Mouse (Mus musculus) erythroid progenitor cell, adult 5-6 weeks (primary cell): ENCODE data around the gene Robo1. TPM values are rescaled to one million over a fixed set of nuclear protein-coding genes. Genes with fewer than 3 reads are reported as not detected.

Experiments used
- ATAC-seq: replicated peaks from 2 replicates; pipeline ENCODE4 v1.8.0; 2016; ENCODE audit warnings: moderate number of reproducible peaks, mild to moderate bottlenecking, moderate TSS enrichment, inconsistent platforms; ENCODE audit not compliant: poor library complexity, low FRiP score, severe bottlenecking
- total RNA-seq, 2 experiments: library from RNA; stranded (forward) in 1 of 2; stranded (reverse) in 1 of 2; fragments of 150-400 nt in 1 of 2; fragments of 186-747, 209-891 nt in 1 of 2; gene quantifications; 2 replicates each; pipeline versions ENCODE4 v1.2.3 to v1.2.4; 2015 to 2017; ENCODE audit warnings: low replicate concordance in 2 of 2

The Robo1 gene
- total RNA-seq, 2 experiments from 2014 or later = not detected

GRCm38 (mm10) chr16:72708526-72708925 lies 400.4 kb downstream of the Robo1 start:
- ATAC-seq = no peak

DNA sequence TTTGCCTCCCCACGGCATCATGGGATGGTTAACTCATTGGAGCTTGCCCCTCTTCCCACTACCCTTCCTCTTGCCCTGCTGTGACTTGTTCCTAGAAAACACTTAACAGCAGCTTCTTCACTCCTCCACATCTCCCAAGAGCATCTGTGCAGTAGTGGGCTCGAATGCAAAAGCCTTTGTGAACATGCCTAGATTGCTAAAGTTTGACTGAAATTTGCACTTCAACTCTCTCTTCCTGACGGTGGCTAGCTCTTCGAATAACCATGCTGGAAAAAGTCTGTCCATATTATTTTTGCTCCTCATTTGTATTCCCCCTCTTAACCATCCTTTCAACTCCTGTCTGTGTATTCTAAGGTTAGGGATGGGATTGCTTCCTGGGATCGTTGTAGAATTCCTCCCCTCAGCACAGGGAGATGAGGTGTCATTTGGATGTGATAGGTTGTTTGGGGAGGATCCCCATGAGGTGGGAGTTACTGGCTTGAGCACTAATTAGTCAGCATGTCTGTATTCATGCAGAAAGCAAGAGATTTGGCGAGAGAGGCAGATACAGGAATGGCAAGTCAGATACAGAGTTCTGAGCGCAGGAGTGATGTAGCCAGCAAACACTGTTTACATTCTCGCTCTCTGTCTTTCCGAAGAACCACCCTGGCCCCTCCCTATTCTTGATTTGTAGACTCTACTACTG lies 409.2 kb downstream of the Robo1 start:
- ATAC-seq = no peak

GRCm38 (mm10) chr16:72719063-72719462 lies 411.0 kb downstream of the Robo1 start:
- no peak for ATAC-seq

- ATAC-seq = no peak
Observed at GRCm38 (mm10) chr16:72720979-72721378, 412.9 kb downstream of the Robo1 start.

GRCm38 (mm10) chr16:72721713-72722481 lies 413.8 kb downstream of the Robo1 start:
- no peak for ATAC-seq

GRCm38 (mm10) chr16:72734234-72734633 lies 426.1 kb downstream of the Robo1 start:
- no peak for ATAC-seq

- ATAC-seq = no peak
Observed at GRCm38 (mm10) chr16:72735175-72735574, 427.1 kb downstream of the Robo1 start.

DNA sequence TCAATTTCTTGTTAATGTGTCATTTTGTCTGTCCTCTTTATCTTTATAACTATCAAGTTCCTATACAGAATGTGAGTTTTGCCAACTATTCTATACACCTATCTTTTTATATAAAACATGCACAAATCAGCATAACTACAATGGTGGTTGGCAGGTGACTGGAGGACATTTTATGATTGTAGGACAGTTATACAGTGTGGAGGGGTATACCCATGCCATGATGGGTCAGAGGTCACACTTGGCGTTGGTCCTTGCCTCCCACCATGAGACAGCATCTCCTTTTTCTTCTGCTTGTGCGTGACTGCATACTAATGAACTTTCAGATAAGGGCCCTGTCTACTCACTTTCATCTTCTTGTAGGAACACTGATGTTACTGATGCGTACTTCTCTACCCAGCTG lies 427.5 kb downstream of the Robo1 start:
- no peak for ATAC-seq

GRCm38 (mm10) chr16:72737154-72737553 lies 429.0 kb downstream of the Robo1 start:
- no peak for ATAC-seq

DNA sequence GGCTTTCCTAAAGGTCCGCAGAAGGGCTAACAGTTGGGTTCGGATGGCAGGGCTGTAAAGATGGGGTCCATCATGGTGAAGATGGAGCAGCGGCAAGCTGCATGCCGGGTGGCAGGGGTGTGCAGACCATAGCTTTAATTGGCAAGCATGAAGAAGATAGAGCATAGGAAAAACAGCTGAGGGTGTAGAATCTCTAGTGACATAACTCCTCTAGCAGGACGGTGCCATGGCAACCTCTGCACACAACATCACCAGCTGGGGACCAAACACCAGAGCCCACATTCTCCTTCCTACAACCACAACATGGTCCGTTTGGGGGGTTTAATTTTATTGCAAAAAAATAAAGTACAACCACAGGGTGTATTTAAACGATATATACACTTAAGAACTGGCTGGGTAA lies 432.1 kb downstream of the Robo1 start:
- no peak for ATAC-seq

- no peak for ATAC-seq
Observed at GRCm38 (mm10) chr16:72747696-72748095, 439.6 kb downstream of the Robo1 start.

- no peak for ATAC-seq
Observed at GRCm38 (mm10) chr16:72765128-72765913, 457.2 kb downstream of the Robo1 start.

DNA sequence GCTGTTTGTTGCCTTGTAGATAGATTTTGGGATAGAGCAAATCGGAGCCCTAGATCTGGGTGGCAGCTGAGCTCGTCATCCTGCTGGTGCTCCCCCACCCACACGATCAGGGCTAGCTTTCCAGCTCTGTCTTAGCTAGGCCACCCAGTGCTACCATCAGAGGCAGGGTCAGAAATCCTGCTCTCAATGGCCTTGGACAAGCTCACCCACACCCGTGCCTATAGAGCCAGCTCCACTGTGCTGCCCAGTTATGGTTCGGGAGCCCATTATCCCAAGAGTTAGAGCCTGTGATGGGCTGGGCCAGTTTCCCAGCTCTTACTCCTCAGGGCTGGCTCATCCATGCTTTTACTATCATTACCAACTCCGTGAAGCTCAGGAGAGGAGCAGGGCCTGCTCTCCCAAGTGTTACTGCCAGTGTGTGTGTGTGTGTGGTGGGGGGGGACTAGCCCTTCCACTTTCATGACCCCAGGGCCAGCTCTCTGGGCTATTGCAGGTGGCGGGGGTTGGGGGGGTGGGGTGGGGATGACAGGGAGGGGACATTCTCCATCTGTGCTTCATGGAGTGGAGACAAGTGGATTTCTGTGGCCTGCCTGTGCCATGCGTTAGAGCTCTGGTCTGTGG lies 461.2 kb downstream of the Robo1 start:
- ATAC-seq = no peak

DNA sequence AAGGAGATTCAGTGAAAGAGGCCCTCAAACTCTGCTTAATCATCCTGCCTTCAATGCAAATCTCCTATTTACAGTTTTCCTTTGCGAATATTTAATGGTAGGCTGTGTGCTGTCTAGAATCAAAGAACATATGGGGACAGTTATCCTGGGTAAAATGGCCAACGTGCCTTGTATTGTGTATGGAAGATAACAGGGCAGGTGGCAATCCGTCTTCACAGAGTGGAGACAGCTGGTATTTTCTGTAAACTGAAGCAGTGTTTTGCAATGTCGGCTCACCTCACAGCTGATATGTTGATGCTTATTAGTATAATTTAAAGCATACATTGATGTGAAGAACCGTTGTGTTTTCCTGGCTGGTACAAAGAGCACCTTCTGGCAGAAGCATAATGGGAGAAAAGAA lies 464.2 kb downstream of the Robo1 start:
- no peak for ATAC-seq

- ATAC-seq = no peak
Observed at GRCm38 (mm10) chr16:72773034-72773433, 464.9 kb downstream of the Robo1 start.

DNA sequence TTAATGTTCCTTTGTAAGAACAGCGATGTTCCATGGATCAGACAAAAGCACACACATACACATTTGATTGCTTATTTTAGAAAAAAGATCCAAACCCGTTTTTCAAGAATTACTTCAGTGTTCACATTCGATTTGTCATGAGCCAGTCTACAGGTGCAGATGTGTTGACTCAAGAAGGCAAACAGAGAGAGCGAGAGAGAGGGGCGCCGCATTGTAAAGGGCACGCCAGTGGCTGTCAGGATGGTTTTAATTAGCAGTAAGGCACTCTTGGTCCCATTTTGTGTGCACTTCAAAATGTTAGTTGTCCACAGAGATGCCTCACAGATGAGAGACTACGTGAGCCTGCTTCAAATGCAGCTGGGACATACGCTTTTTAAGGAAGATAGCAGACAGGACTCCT lies 470.4 kb downstream of the Robo1 start:
- no peak for ATAC-seq

DNA sequence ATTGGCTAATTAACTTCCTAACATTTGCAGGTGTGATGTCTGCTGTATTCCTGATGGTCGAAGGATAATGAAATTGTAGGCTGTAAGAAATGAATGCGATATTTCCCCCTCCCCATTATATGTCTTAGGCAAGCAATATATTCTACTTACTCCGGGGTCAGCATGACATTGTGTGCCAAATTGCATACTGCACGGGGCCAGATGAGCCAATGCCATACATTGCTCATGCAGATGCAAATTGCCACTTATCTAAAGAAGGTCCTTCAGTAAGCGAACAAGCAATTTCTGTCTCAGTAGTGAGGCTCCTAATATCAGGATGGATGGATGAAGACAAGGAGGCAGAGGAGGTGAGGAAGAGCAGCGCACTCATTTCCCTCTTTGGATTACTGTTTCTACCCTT lies 474.1 kb downstream of the Robo1 start:
- no peak for ATAC-seq

GRCm38 (mm10) chr16:72786079-72786478 lies 478.0 kb downstream of the Robo1 start:
- no peak for ATAC-seq

DNA sequence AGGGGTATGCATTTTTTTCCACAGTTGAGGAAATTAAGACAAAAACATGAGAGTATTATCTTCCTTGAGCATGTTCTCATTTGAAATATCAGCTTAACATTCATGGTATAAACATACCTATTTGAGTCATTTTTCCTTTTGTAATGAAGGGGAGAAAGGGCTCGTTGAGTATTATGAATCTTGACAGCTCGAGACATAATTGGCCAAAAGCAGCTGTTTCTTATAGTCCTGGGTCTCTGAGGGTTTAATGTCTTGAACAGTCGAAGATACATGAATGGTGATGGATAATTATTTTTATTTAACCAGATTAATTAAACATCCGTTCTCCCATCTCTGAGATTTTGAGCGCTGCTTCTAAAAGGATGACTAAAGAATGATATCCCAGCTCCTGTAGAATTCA lies 478.5 kb downstream of the Robo1 start:
- ATAC-seq = no peak

GRCm38 (mm10) chr16:72788017-72788416 lies 479.9 kb downstream of the Robo1 start:
- no peak for ATAC-seq
